Mouse (Mus musculus) heart, embryonic 10.5 days (tissue): ENCODE results near the gene 1110032A03Rik. TPM values are rescaled to one million over a fixed set of nuclear protein-coding genes. Genes with fewer than 3 reads are reported as not detected.

ENCODE experiments used
- DNase-seq: peaks from one replicate; pipeline ENCODE4 v3.0.0-alpha.2; 2017; ENCODE audit warnings: low spot score
- H3K27ac ChIP-seq: fragments of 300-500 bp; sonication (generic); 2 replicates; pipeline ENCODE4 v1.5.1; 2016; ENCODE audit warnings: mild to moderate bottlenecking
- H3K27me3 ChIP-seq: fragments of 300-500 bp; sonication (generic); 2 replicates; pipeline ENCODE4 v1.6.1; 2016; ENCODE audit warnings: mild to moderate bottlenecking; ENCODE audit not compliant: poor library complexity, insufficient read depth, severe bottlenecking
- H3K36me3 ChIP-seq: fragments of 300-500 bp; sonication (generic); 2 replicates; pipeline ENCODE4 v1.6.1; 2016; ENCODE audit warnings: mild to moderate bottlenecking, moderate library complexity
- H3K4me1 ChIP-seq: fragments of 300-500 bp; sonication (generic); 2 replicates; pipeline ENCODE4 v1.6.1; 2016; ENCODE audit warnings: mild to moderate bottlenecking
- H3K4me3 ChIP-seq: fragments of 300-500 bp; sonication (generic); 2 replicates; pipeline ENCODE4 v1.5.1; 2016; ENCODE audit warnings: mild to moderate bottlenecking, moderate library complexity
- H3K9me3 ChIP-seq: fragments of 300-500 bp; sonication (generic); 2 replicates; pipeline ENCODE4 v1.6.1; 2016; ENCODE audit warnings: mild to moderate bottlenecking, moderate library complexity
- WGBS: fragments of 180-500 bp; shearing (Covaris S2); methylation state at CpG from one replicate; pipeline ENCODE4 v1.1.7; 2016; 5-methylcytosine and 5-hydroxymethylcytosine counted together
- polyA plus RNA-seq: library from polyadenylated mRNA; unstranded; fragments of >200 nt; fragmentation: Nextera tagmentation; extraction: Ambion mirVana; gene quantifications from 2 replicates; pipeline ENCODE4 v1.2.1, GENCODE M21; 2016

Gene 1110032A03Rik
- polyA plus RNA-seq, 1 experiment from 2014 or later, result 21.6 TPM

DNA sequence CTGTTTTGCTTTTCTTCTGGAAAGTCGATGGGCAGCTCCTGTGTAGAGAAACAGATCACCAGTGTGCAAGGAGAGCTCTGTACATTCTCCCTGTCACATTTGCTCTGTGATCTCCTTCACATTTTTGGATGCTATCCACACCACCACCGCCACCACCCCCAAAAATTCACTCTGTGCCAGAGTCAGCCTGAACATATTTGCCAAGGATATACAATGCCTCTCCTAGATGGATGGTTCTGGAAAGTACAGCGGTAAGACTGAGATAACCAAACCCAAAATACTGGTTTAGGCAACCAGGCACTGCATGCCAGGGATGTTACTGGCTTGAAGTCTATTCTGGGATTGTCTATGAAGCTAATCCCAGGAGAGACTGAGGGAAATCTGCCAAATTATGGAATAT lies 33.1 kb downstream of the 1110032A03Rik start:
- Histone ChIP-seq H3K27me3 (no peaks in the 10 kb centered on the region), H3K4me1 (peaks cover 27% of the 10 kb centered on the region), H3K4me3 (no peak overlapping the region), H3K36me3 (0 out of 2 replicates have a peak, but pooled peaks cover 3% of the 10 kb centered on the region), H3K27ac (no peak overlapping the region), H3K9me3 (no peaks in the 10 kb centered on the region)
- 82% methylated on average over 3 of the region's 3 CpGs for WGBS
- DNase-seq, result no peak

GRCm38 (mm10) chr9:50740867-50741784 lies 34.2 kb downstream of the 1110032A03Rik start:
- Histone ChIP-seq H3K9me3 (no peaks in the 10 kb centered on the region), H3K27ac (no peak overlapping the region), H3K4me1 (peaks cover 19% of the 10 kb centered on the region), H3K36me3 (0 out of 2 replicates have a peak, but pooled peaks cover 3% of the 10 kb centered on the region), H3K4me3 (no peak overlapping the region), H3K27me3 (no peaks in the 10 kb centered on the region)
- no peak for DNase-seq
- 78% methylated on average over 14 of the region's 14 CpGs for WGBS

GRCm38 (mm10) chr9:50738914-50739870 lies 36.1 kb downstream of the 1110032A03Rik start, which contains the start of gene Dixdc1:
Gene Dixdc1, minus strand, starts transcription at chr9:50739517.
- peak within 1 kb of the TSS; percentile 57 for H3K4me3 ChIP-seq
- H3K27me3 ChIP-seq, result no peaks in the 10 kb centered on the region
- H3K36me3 ChIP-seq, result 0 out of 2 replicates have a peak, but pooled peaks cover 3% of the 10 kb centered on the region
- no peaks in the 10 kb centered on the region for H3K9me3 ChIP-seq
- peak; percentile 99 for DNase-seq
- peaks cover 17% of the 10 kb centered on the region for H3K4me1 ChIP-seq
- peak within 1 kb of the TSS; percentile 72; the same call in 1 of the 2 replicates for H3K27ac ChIP-seq
- WGBS, result 11% methylated on average over 36 of the region's 36 CpGs

GRCm38 (mm10) chr9:50734989-50735388 lies 40.3 kb downstream of the 1110032A03Rik start:
- Histone ChIP-seq H3K4me3 (no peak overlapping the region), H3K9me3 (no peaks in the 10 kb centered on the region), H3K27ac (no peak overlapping the region), H3K36me3 (no peaks in the 10 kb centered on the region), H3K4me1 (peaks cover 24% of the 10 kb centered on the region), H3K27me3 (no peaks in the 10 kb centered on the region)
- no peak for DNase-seq
- WGBS, result 10% methylated on average over 9 of the region's 9 CpGs

DNA sequence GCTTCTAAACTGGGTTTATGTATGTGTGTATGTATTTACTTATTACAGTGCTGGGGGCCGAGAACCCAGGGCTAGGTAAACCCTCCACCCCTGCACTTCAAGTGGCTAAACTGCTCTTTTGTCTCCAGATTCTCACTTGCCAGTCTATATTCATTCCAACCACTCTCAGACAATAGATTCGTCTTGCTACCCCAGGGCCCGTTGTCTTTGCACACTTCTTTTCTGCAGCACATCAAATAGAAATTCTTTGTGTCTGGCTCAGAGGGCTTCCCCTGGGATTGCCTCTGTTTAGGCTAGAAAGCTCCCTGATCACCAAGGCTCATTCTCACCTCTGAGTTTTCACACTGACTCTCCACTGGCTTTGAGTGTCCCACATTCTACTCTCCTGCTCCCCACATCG lies 42.8 kb downstream of the 1110032A03Rik start:
- no peaks in the 10 kb centered on the region for H3K27me3 ChIP-seq
- WGBS, result 36% methylated on average over 4 of the region's 4 CpGs
- no peaks in the 10 kb centered on the region for H3K36me3 ChIP-seq
- no peaks in the 10 kb centered on the region for H3K9me3 ChIP-seq
- H3K4me1 ChIP-seq, result peaks cover 27% of the 10 kb centered on the region
- no peak overlapping the region for H3K27ac ChIP-seq
- no peak for DNase-seq
- no peak overlapping the region for H3K4me3 ChIP-seq

GRCm38 (mm10) chr9:50729600-50729999 lies 45.7 kb downstream of the 1110032A03Rik start:
- WGBS, result 35% methylated on average over 4 of the region's 4 CpGs
- no peaks in the 10 kb centered on the region for H3K9me3 ChIP-seq
- peaks cover 51% of the 10 kb centered on the region for H3K4me1 ChIP-seq
- H3K36me3 ChIP-seq, result no peaks in the 10 kb centered on the region
- H3K27ac ChIP-seq, result no peak overlapping the region
- no peak overlapping the region for H3K4me3 ChIP-seq
- no peaks in the 10 kb centered on the region for H3K27me3 ChIP-seq
- no peak for DNase-seq

GRCm38 (mm10) chr9:50727925-50728651 lies 47.2 kb downstream of the 1110032A03Rik start:
- peak overlapping the region; percentile 89 for H3K27ac ChIP-seq
- no peaks in the 10 kb centered on the region for H3K9me3 ChIP-seq
- H3K4me1 ChIP-seq, result peaks cover 61% of the 10 kb centered on the region

DNA sequence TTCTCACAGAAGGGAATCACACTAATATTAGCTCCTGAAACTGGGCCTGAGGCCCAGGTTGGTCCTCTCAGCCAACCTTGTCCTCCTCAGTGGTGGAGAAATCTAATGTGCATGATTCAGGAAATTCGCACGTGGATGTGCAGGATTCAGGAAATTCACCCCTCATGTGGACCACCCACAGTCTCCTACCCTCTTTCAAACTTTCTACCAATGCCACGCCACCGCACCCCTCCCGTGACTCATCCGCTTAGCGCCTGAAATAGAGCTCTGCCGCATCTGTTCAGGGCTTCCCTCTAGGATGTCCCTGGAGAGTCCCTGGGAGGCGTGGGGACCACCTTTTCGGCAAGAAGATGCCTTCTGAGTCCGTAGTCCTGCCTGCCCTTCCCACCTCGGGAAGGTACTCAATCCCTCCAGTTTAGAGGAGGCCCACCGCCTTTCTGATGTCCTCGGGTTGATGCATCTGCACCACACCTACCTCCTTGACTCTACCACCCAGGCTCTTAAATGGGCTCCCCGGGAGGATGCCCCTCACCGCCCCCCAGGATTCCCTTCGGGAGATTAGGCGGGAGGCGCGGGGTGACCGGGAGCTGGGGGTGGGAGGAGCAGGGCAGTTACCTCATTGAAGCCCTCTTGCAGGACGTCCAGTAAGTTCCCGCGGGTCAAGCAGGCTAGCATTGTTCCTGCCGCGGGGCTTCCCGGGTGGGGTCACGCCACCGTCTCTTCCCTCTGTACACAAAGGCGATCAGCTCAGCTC lies 48.0 kb downstream of the 1110032A03Rik start:
- Histone ChIP-seq H3K36me3 (no peaks in the 10 kb centered on the region), H3K27me3 (no peaks in the 10 kb centered on the region), H3K27ac (peak overlapping the region; percentile 89), H3K4me1 (peaks cover 59% of the 10 kb centered on the region), H3K9me3 (no peaks in the 10 kb centered on the region), H3K4me3 (peak overlapping the region; percentile 75)
- no peak for DNase-seq
- 6% methylated on average over 30 of the region's 30 CpGs for WGBS

More at GRCm38 (mm10) chr9:50727925-50728651, 47.2 kb downstream of the 1110032A03Rik start:
- Histone ChIP-seq H3K36me3 (no peaks in the 10 kb centered on the region), H3K4me3 (peak overlapping the region; percentile 75), H3K27me3 (no peaks in the 10 kb centered on the region)
- under 1% methylated on average over 45 of the region's 45 CpGs for WGBS
- DNase-seq, result peak; percentile 91

- Histone ChIP-seq H3K4me1 (peaks cover 62% of the 10 kb centered on the region), H3K36me3 (no peaks in the 10 kb centered on the region), H3K9me3 (no peaks in the 10 kb centered on the region), H3K27me3 (no peaks in the 10 kb centered on the region), H3K4me3 (peak overlapping the region; percentile 0; the same call in 1 of the 2 replicates), H3K27ac (peak overlapping the region; percentile 89)
- DNase-seq, result no peak
- 49% methylated on average over 8 of the region's 8 CpGs for WGBS
These were observed 49.3 kb downstream of the 1110032A03Rik start for GRCm38 (mm10) chr9:50725921-50726590.

DNA sequence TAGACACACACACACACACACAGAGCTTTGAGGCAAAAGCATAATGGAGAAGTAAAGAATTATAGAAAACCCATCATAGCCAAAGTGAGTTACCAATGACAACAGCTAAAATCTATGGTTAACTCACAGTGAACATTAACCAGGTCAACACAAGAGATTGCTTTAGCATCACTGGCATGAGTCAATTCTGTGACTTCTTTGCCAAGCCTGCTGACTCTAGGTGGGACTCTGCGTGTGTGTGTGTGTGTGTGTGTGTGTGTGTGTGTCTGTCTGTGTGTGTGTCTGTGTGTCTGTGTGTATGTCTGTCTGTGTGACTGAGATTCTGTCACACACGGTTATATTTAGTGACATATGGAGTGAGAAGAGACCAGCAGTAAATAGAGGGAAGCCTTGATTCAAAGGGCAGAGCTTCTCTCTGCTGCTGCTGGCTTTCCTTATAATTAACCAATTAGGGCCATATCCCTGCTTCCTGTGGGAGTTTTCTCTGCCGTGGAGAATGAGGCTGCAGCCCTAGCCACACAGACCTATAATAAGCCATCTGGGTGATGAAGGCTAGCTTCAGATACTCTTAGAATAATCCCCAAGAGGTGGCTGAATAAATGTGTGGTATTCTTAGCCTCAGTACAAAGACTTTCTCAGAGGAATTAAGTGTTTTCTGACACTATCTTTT lies 50.5 kb downstream of the 1110032A03Rik start:
- no peaks in the 10 kb centered on the region for H3K9me3 ChIP-seq
- no peaks in the 10 kb centered on the region for H3K27me3 ChIP-seq
- DNase-seq, result no peak
- no peaks in the 10 kb centered on the region for H3K36me3 ChIP-seq
- peaks cover 58% of the 10 kb centered on the region for H3K4me1 ChIP-seq
- WGBS, result 55% methylated on average over 3 of the region's 3 CpGs
- peak overlapping the region; percentile 44; the same call in 1 of the 2 replicates for H3K27ac ChIP-seq
- no peak overlapping the region for H3K4me3 ChIP-seq

DNA sequence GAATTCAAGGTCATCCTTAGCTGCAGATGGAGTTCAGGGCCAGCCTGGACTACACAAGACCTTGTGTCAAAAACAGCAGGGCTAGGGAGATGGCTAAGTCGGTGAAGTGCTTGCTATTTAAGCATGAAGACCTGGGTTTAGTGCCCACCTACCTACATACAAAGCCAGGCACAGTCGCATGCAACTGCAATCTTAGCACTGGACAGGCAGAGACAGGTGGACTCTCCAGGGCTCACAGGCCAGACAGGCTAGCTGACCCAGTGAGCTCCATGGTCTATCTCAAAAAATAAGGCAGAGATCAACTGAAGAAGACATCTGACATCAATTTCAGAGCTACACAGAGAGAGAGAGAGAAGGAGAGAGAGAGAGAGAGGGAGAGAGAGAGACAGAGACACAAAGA lies 51.2 kb downstream of the 1110032A03Rik start:
- WGBS, result 83% methylated on average over 2 of the region's 2 CpGs

More for the DNA sequence above, 51.2 kb downstream of the 1110032A03Rik start:
- H3K36me3 ChIP-seq, result no peaks in the 10 kb centered on the region
- no peak overlapping the region for H3K4me3 ChIP-seq
- H3K4me1 ChIP-seq, result peaks cover 57% of the 10 kb centered on the region
- DNase-seq, result no peak
- H3K27me3 ChIP-seq, result no peaks in the 10 kb centered on the region
- peak overlapping the region; percentile 44; the same call in 1 of the 2 replicates for H3K27ac ChIP-seq
- H3K9me3 ChIP-seq, result no peaks in the 10 kb centered on the region
